Mouse (Mus musculus) midbrain, embryonic 10.5 days (tissue): Measurements from ENCODE around the gene Acox1. TPM values are rescaled to one million over a fixed set of nuclear protein-coding genes. Genes with fewer than 3 reads are reported as not detected.

ENCODE experiments used
- DNase-seq: peaks from one replicate; pipeline ENCODE4 v3.0.0-alpha.2; 2017; ENCODE audit warnings: low spot score
- H3K27ac ChIP-seq: fragments of 300-500 bp; sonication (generic); replicated peaks from 2 replicates; pipeline ENCODE4 v1.5.1; 2016; ENCODE audit warnings: mild to moderate bottlenecking
- H3K27me3 ChIP-seq: fragments of 300-500 bp; sonication (generic); 2 replicates; pipeline ENCODE4 v1.6.1; 2016; ENCODE audit warnings: low read depth, mild to moderate bottlenecking; ENCODE audit not compliant: poor library complexity, severe bottlenecking
- H3K36me3 ChIP-seq: fragments of 300-500 bp; sonication (generic); 2 replicates; pipeline ENCODE4 v1.6.1; 2016; ENCODE audit warnings: mild to moderate bottlenecking, moderate library complexity
- H3K4me1 ChIP-seq: fragments of 300-500 bp; sonication (generic); 2 replicates; pipeline ENCODE4 v1.6.1; 2016
- H3K4me3 ChIP-seq: fragments of 300-500 bp; sonication (generic); 2 replicates; pipeline ENCODE4 v1.5.1; 2016; ENCODE audit warnings: mild to moderate bottlenecking, moderate library complexity
- H3K9me3 ChIP-seq: fragments of 300-500 bp; sonication (generic); replicated peaks from 2 replicates; pipeline ENCODE4 v1.6.1; 2016; ENCODE audit warnings: mild to moderate bottlenecking
- WGBS: fragments of 180-500 bp; shearing (Covaris S2); methylation state at CpG from one replicate; pipeline ENCODE4 v1.1.7; 2016; 5-methylcytosine and 5-hydroxymethylcytosine counted together
- polyA plus RNA-seq: library from polyadenylated mRNA; unstranded; fragments of >200 nt; fragmentation: Nextera tagmentation; extraction: Ambion mirVana; gene quantifications from 2 replicates; pipeline ENCODE4 v1.2.1, GENCODE M21; 2016

The Acox1 gene
- polyA plus RNA-seq, 1 experiment from 2014 or later = 21.2 TPM

- no peak overlapping the region for H3K4me3 ChIP-seq
- peaks cover 94% of the 10 kb centered on the region for H3K36me3 ChIP-seq
- no peak overlapping the region for H3K27ac ChIP-seq
- no peaks in the 10 kb centered on the region for H3K27me3 ChIP-seq
- 84% methylated on average over 7 of the region's 7 CpGs for WGBS
- H3K4me1 ChIP-seq = no peaks in the 10 kb centered on the region
- no peak for DNase-seq
- H3K9me3 ChIP-seq = no peaks in the 10 kb centered on the region
Observed at GRCm38 (mm10) chr11:116176010-116176409, 22.8 kb downstream of the Acox1 start.

GRCm38 (mm10) chr11:116174775-116175448 is 23.9 kb downstream of the Acox1 start:
- Histone ChIP-seq H3K27ac (no peak overlapping the region), H3K36me3 (peaks cover 86% of the 10 kb centered on the region), H3K4me3 (no peak overlapping the region), H3K9me3 (no peaks in the 10 kb centered on the region), H3K27me3 (no peaks in the 10 kb centered on the region), H3K4me1 (no peaks in the 10 kb centered on the region)
- 93% methylated on average over 22 of the region's 22 CpGs for WGBS
- no peak for DNase-seq

GRCm38 (mm10) chr11:116171959-116172358 is 26.9 kb downstream of the Acox1 start:
- H3K36me3 ChIP-seq = peaks cover 59% of the 10 kb centered on the region
- WGBS = 96% methylated on average over 2 of the region's 2 CpGs

GRCm38 (mm10) chr11:116170003-116170800 is 28.6 kb downstream of the Acox1 start:
- 85% methylated on average over 5 of the region's 5 CpGs for WGBS
- peaks cover 4% of the 10 kb centered on the region; the same call in 1 of the 2 replicates for H3K27me3 ChIP-seq

More at GRCm38 (mm10) chr11:116171959-116172358, 26.9 kb downstream of the Acox1 start:
- Histone ChIP-seq H3K4me3 (no peak overlapping the region), H3K27me3 (peaks cover 4% of the 10 kb centered on the region; the same call in 1 of the 2 replicates), H3K27ac (no peak overlapping the region), H3K9me3 (no peaks in the 10 kb centered on the region), H3K4me1 (peaks cover 12% of the 10 kb centered on the region)
- DNase-seq = no peak

GRCm38 (mm10) chr11:116169214-116169613 is 29.6 kb downstream of the Acox1 start:
- H3K27ac ChIP-seq = no peak overlapping the region
- peaks cover 21% of the 10 kb centered on the region for H3K4me1 ChIP-seq
- no peaks in the 10 kb centered on the region for H3K9me3 ChIP-seq
- peaks cover 4% of the 10 kb centered on the region; the same call in 1 of the 2 replicates for H3K27me3 ChIP-seq
- H3K36me3 ChIP-seq = peaks cover 56% of the 10 kb centered on the region
- WGBS = 84% methylated on average over 3 of the region's 3 CpGs
- no peak overlapping the region for H3K4me3 ChIP-seq
- DNase-seq = no peak

More at GRCm38 (mm10) chr11:116170003-116170800, 28.6 kb downstream of the Acox1 start:
- Histone ChIP-seq H3K9me3 (no peaks in the 10 kb centered on the region), H3K4me3 (no peak overlapping the region), H3K27ac (no peak overlapping the region), H3K4me1 (peaks cover 21% of the 10 kb centered on the region), H3K36me3 (peaks cover 56% of the 10 kb centered on the region)
- DNase-seq = no peak

GRCm38 (mm10) chr11:116167884-116168439 is 30.9 kb downstream of the Acox1 start, which contains the start of gene Fbf1:
Gene Fbf1 (minus strand): TSS chr11:116168166.
- Histone ChIP-seq H3K27ac (peak within 1 kb of the TSS; percentile 91), H3K9me3 (no peaks in the 10 kb centered on the region), H3K4me3 (peak within 1 kb of the TSS; percentile 79), H3K36me3 (peaks cover 53% of the 10 kb centered on the region), H3K4me1 (peaks cover 28% of the 10 kb centered on the region), H3K27me3 (peaks cover 4% of the 10 kb centered on the region; the same call in 1 of the 2 replicates)
- WGBS = under 1% methylated on average over 40 of the region's 40 CpGs
- DNase-seq = peak; percentile 95

GRCm38 (mm10) chr11:116167232-116167631 is 31.6 kb downstream of the Acox1 start:
- DNase-seq = no peak
- Histone ChIP-seq H3K36me3 (peaks cover 49% of the 10 kb centered on the region), H3K27ac (peak overlapping the region; percentile 91), H3K4me1 (peaks cover 34% of the 10 kb centered on the region), H3K27me3 (peaks cover 4% of the 10 kb centered on the region; the same call in 1 of the 2 replicates), H3K4me3 (peak overlapping the region; percentile 79), H3K9me3 (no peaks in the 10 kb centered on the region)
- WGBS = 19% methylated on average over 6 of the region's 6 CpGs

GRCm38 (mm10) chr11:116163002-116163401 is 35.8 kb downstream of the Acox1 start:
- peak overlapping the region; percentile 52; the same call in 1 of the 2 replicates for H3K27ac ChIP-seq
- 0 out of 2 replicates have a peak overlapping the region, but pooled peaks have one; percentile 11 for H3K4me3 ChIP-seq
- H3K27me3 ChIP-seq = no peaks in the 10 kb centered on the region
- 38% methylated on average over 9 of the region's 9 CpGs for WGBS
- H3K9me3 ChIP-seq = no peaks in the 10 kb centered on the region
- peaks cover 30% of the 10 kb centered on the region for H3K4me1 ChIP-seq
- peaks cover 78% of the 10 kb centered on the region for H3K36me3 ChIP-seq
- no peak for DNase-seq

GRCm38 (mm10) chr11:116162146-116162545 is 36.7 kb downstream of the Acox1 start:
- H3K4me1 ChIP-seq = peaks cover 27% of the 10 kb centered on the region
- no peaks in the 10 kb centered on the region for H3K27me3 ChIP-seq
- no peak for DNase-seq
- no peaks in the 10 kb centered on the region for H3K9me3 ChIP-seq
- 82% methylated on average over 10 of the region's 10 CpGs for WGBS
- H3K27ac ChIP-seq = 0 out of 2 replicates have a peak overlapping the region, but pooled peaks have one; percentile 52
- H3K4me3 ChIP-seq = no peak overlapping the region
- H3K36me3 ChIP-seq = peaks cover 87% of the 10 kb centered on the region

- Histone ChIP-seq H3K36me3 (peaks cover 91% of the 10 kb centered on the region), H3K4me3 (no peak overlapping the region), H3K27ac (no peak overlapping the region), H3K4me1 (peaks cover 19% of the 10 kb centered on the region), H3K27me3 (no peaks in the 10 kb centered on the region), H3K9me3 (no peaks in the 10 kb centered on the region)
- no peak for DNase-seq
- WGBS = 74% methylated on average over 12 of the region's 12 CpGs
Observed at GRCm38 (mm10) chr11:116161312-116161711, 37.5 kb downstream of the Acox1 start.

GRCm38 (mm10) chr11:116150960-116151359 is 47.9 kb downstream of the Acox1 start:
- 82% methylated on average over 2 of the region's 2 CpGs for WGBS
- H3K36me3 ChIP-seq = peaks cover 100% of the 10 kb centered on the region
- no peak for DNase-seq

GRCm38 (mm10) chr11:116149341-116149740 is 49.5 kb downstream of the Acox1 start:
- WGBS = 78% methylated on average over 6 of the region's 6 CpGs
- no peak for DNase-seq
- Histone ChIP-seq H3K27ac (no peak overlapping the region; the same call in 1 of the 2 replicates), H3K36me3 (peaks cover 100% of the 10 kb centered on the region), H3K27me3 (no peaks in the 10 kb centered on the region), H3K4me1 (peaks cover 7% of the 10 kb centered on the region; the same call in 1 of the 2 replicates), H3K4me3 (no peak overlapping the region), H3K9me3 (no peaks in the 10 kb centered on the region)

More at GRCm38 (mm10) chr11:116150960-116151359, 47.9 kb downstream of the Acox1 start:
- H3K9me3 ChIP-seq = no peaks in the 10 kb centered on the region
- H3K27ac ChIP-seq = no peak overlapping the region; the same call in 1 of the 2 replicates
- H3K4me3 ChIP-seq = no peak overlapping the region
- no peaks in the 10 kb centered on the region for H3K27me3 ChIP-seq
- peaks cover 7% of the 10 kb centered on the region; the same call in 1 of the 2 replicates for H3K4me1 ChIP-seq
